Mouse (Mus musculus): ENCODE data around the gene Ndufb5.
"Not testable (repeated sequence)": the region's sequence is repeated elsewhere in the genome, so short reads cannot be mapped to it uniquely, and the experiment has no call there.

Gene Ndufb5

GRCm38 (mm10) chr3:32725951-32726350 lies 10.8 kb upstream of the Ndufb5 start:
- no peak for DNase-seq (ENCODE audit: low read depth, low spot score)

- no peak for DNase-seq (ENCODE audit: low read depth, low spot score)
These were observed 8.9 kb upstream of the Ndufb5 start for GRCm38 (mm10) chr3:32727861-32728260.

GRCm38 (mm10) chr3:32737172-32737655 lies 424 bp downstream of the Ndufb5 start, which contains the start of gene Mrpl47:
Gene Mrpl47, minus strand, starts transcription at chr3:32737605.
- DNase-seq (ENCODE audit: low read depth, low spot score), result no peak

GRCm38 (mm10) chr3:32738549-32738948 lies 1.8 kb downstream of the Ndufb5 start:
- DNase-seq (ENCODE audit: low read depth, low spot score), result peak; percentile 15

- no peak for DNase-seq (ENCODE audit: low read depth, low spot score)
These were observed 5.5 kb downstream of the Ndufb5 start for GRCm38 (mm10) chr3:32742276-32742780.

GRCm38 (mm10) chr3:32745001-32745400 lies 8.2 kb downstream of the Ndufb5 start:
- DNase-seq (ENCODE audit: low read depth, low spot score), result no peak

- not testable (repeated sequence) for DNase-seq (ENCODE audit: low read depth, low spot score)
These were observed 8.6 kb downstream of the Ndufb5 start for GRCm38 (mm10) chr3:32745426-32745825.

- DNase-seq (ENCODE audit: low read depth, low spot score), result no peak
These were observed 11.6 kb downstream of the Ndufb5 start for GRCm38 (mm10) chr3:32748384-32748783.

- no peak for DNase-seq (ENCODE audit: low read depth, low spot score)
These were observed 13.2 kb downstream of the Ndufb5 start for GRCm38 (mm10) chr3:32749820-32750579.

- no peak for DNase-seq (ENCODE audit: low read depth, low spot score)
These were observed 17.7 kb downstream of the Ndufb5 start for GRCm38 (mm10) chr3:32754384-32754915.

- DNase-seq (ENCODE audit: low read depth, low spot score), result no peak
These were observed 22.4 kb downstream of the Ndufb5 start for GRCm38 (mm10) chr3:32759212-32759611.

GRCm38 (mm10) chr3:32762962-32763361 lies 26.2 kb downstream of the Ndufb5 start:
- DNase-seq (ENCODE audit: low read depth, low spot score), result no peak

- DNase-seq (ENCODE audit: low read depth, low spot score), result no peak
These were observed 27.1 kb downstream of the Ndufb5 start for GRCm38 (mm10) chr3:32763902-32764301.

- DNase-seq (ENCODE audit: low read depth, low spot score), result no peak
These were observed 34.0 kb downstream of the Ndufb5 start for GRCm38 (mm10) chr3:32770781-32771180.

All from skeletal muscle tissue, adult 2 months (tissue).